Mouse (Mus musculus) left cerebral cortex, postnatal 14 days (tissue): ENCODE data around the gene Vwa7. TPM values are rescaled to one million over a fixed set of nuclear protein-coding genes. Genes with fewer than 3 reads are reported as not detected.
A peak's percentile ranks its signal among the peaks of the same experiment; 100 is the strongest.

ENCODE experiments used
- DNase-seq, 2 experiments: peaks; one replicate each; pipeline ENCODE4 v3.0.0; 2021 to 2022; ENCODE audit warnings: low spot score in 2 of 2, mixed read lengths in 1 of 2
- intact Hi-C: fragments of 180-260 bp; cut with DNase I; formaldehyde crosslinking; loops from one replicate; pipeline ENCODE4 v1.15.1; 2025
- total RNA-seq, 2 experiments: library from RNA; stranded (reverse); gene quantifications; 2 replicates each; pipeline ENCODE4 v1.2.3; 2021

The Vwa7 gene
- total RNA-seq, 2 experiments from 2014 or later: 0.17 to 0.24 TPM

GRCm38 (mm10) chr17:35055691-35056495 lies 39.5 kb downstream of the Vwa7 start:
- intact Hi-C loops: no loop called here
- DNase-seq: no peak

- DNase-seq: no peak
- intact Hi-C loops: no loop called here
Measured at GRCm38 (mm10) chr17:35057090-35057489, 40.7 kb downstream of the Vwa7 start.

- intact Hi-C loops: no loop called here
- no peak for DNase-seq
Measured at GRCm38 (mm10) chr17:35058316-35058715, 41.9 kb downstream of the Vwa7 start.

- peak; percentile 67 to 79 for DNase-seq
- intact Hi-C loops: loop anchor here (1.0 kb wide), 1 partner anchor 38 kb away; no protein-coding TSS in a partner anchor
Measured at GRCm38 (mm10) chr17:35058911-35059892, 42.8 kb downstream of the Vwa7 start, which contains the start of gene Ddah2. Ddah2 (plus strand) TSS chr17:35059035.

GRCm38 (mm10) chr17:35060071-35060470 lies 43.7 kb downstream of the Vwa7 start:
- intact Hi-C loops: no loop called here
- no peak for DNase-seq

GRCm38 (mm10) chr17:35060737-35061297 lies 44.4 kb downstream of the Vwa7 start:
- intact Hi-C loops: no loop called here
- no peak for DNase-seq

- no peak for DNase-seq
- intact Hi-C loops: no loop called here
Measured at GRCm38 (mm10) chr17:35061299-35061698, 44.9 kb downstream of the Vwa7 start.

- intact Hi-C loops: no loop called here
- no peak for DNase-seq
Measured at GRCm38 (mm10) chr17:35063466-35063865, 47.1 kb downstream of the Vwa7 start.

- no peak for DNase-seq
- intact Hi-C loops: no loop called here
Measured at GRCm38 (mm10) chr17:35064378-35064877, 48.0 kb downstream of the Vwa7 start.

GRCm38 (mm10) chr17:35064951-35065947 lies 48.9 kb downstream of the Vwa7 start, which contains the start of gene Ly6g6c:
Ly6g6c (plus strand) TSS chr17:35065388.
- no peak for DNase-seq
- intact Hi-C loops: no loop called here

- intact Hi-C loops: no loop called here
- DNase-seq: no peak
Measured at GRCm38 (mm10) chr17:35066084-35066483, 49.7 kb downstream of the Vwa7 start, which contains the start of gene Mpig6b. Mpig6b (minus strand) TSS chr17:35066184.

GRCm38 (mm10) chr17:35068213-35068914 lies 52.0 kb downstream of the Vwa7 start:
- intact Hi-C loops: no loop called here
- DNase-seq: no peak

- intact Hi-C loops: no loop called here
- DNase-seq: no peak
Measured at GRCm38 (mm10) chr17:35070556-35071229, 54.3 kb downstream of the Vwa7 start.

- DNase-seq: no peak
- intact Hi-C loops: no loop called here
Measured at GRCm38 (mm10) chr17:35071454-35071853, 55.1 kb downstream of the Vwa7 start.

- intact Hi-C loops: no loop called here
- no peak for DNase-seq
Measured at GRCm38 (mm10) chr17:35074097-35074496, 57.7 kb downstream of the Vwa7 start.
